Mouse (Mus musculus) G1E (cell line): ENCODE measurements at regions not wholly inside any gene's neighbourhood (a gene's known extent, or its start where the extent isn't known, plus 50 kb on each side); places are given as distances from the start of the nearest gene placed in this dataset.

Experiments used
- ATAC-seq: 2 replicates; pipeline ENCODE4 v1.8.0; 2016; ENCODE audit warnings: mild to moderate bottlenecking; ENCODE audit not compliant: insufficient number of reproducible peaks, poor library complexity, low FRiP score, severe bottlenecking; ENCODE audit errors: extremely low read depth
- DNase-seq: peaks from one replicate; pipeline ENCODE4 v3.0.0; 2012; ENCODE audit warnings: low spot score
- H3K27me3 ChIP-seq: 2 replicates; pipeline ENCODE4 v1.6.1; 2012; ENCODE audit warnings: mild to moderate bottlenecking, low read length, inconsistent platforms; ENCODE audit not compliant: insufficient read depth
- H3K36me3 ChIP-seq: replicated peaks from 2 replicates; pipeline ENCODE3; 2012; ENCODE audit warnings: mild to moderate bottlenecking, inconsistent platforms
- H3K4me1 ChIP-seq: 2 replicates; pipeline ENCODE4 v1.6.1; 2012; ENCODE audit warnings: low read depth, low read length, inconsistent platforms, mixed read lengths; ENCODE audit not compliant: insufficient read depth
- H3K4me3 ChIP-seq: 2 replicates; pipeline ENCODE4 v1.5.1; 2012; ENCODE audit warnings: low read depth, mild to moderate bottlenecking, inconsistent platforms, low read length, moderate library complexity, mixed read lengths
- H3K9me3 ChIP-seq: replicated peaks from 2 replicates; pipeline ENCODE4 v1.6.1; 2012; ENCODE audit warnings: inconsistent platforms
- CTCF ChIP-seq: IDR thresholded peaks from 2 replicates; pipeline ENCODE4 v1.5.1; 2012; ENCODE audit warnings: low read depth, low read length, inconsistent platforms, mixed read lengths
- GATA1 ChIP-seq: IDR thresholded peaks from 2 replicates; pipeline ENCODE4 v1.6.1; 2012; ENCODE audit warnings: borderline replicate concordance, low read length, inconsistent platforms, mixed read lengths
- GATA2 ChIP-seq: IDR thresholded peaks from 2 replicates; pipeline ENCODE4 v1.6.1; 2012; ENCODE audit warnings: low read depth, low read length, inconsistent platforms, borderline replicate concordance
- POLR2AphosphoS5 ChIP-seq: IDR thresholded peaks from 2 replicates; pipeline ENCODE4 v1.6.1; 2012; ENCODE audit warnings: low read depth, low read length, inconsistent platforms; ENCODE audit not compliant: insufficient replicate concordance
- TAL1 ChIP-seq: conservative IDR thresholded peaks from 2 replicates; pipeline ENCODE4 v1.6.1; 2012; ENCODE audit warnings: low read depth, low read length, inconsistent platforms, mixed read lengths

GRCm38 (mm10) chr12:107852921-107853320 is 150.5 kb downstream of the Bcl11b start:
- no peak overlapping the region for H3K4me3 ChIP-seq
- TF ChIP-seq GATA2 (no peak), TAL1 (no peak), POLR2AphosphoS5 (no peak), GATA1 (no peak), CTCF (no peak)
- DNase-seq (no peak), ATAC-seq (no peak)
- H3K4me1 ChIP-seq = no peaks in the 10 kb centered on the region
- H3K36me3 ChIP-seq = no peaks in the 10 kb centered on the region
- peaks cover 85% of the 10 kb centered on the region for H3K9me3 ChIP-seq
- no peaks in the 10 kb centered on the region for H3K27me3 ChIP-seq

GRCm38 (mm10) chr12:107855547-107855946 is 147.9 kb downstream of the Bcl11b start:
- Histone ChIP-seq H3K9me3 (peaks cover 89% of the 10 kb centered on the region), H3K4me1 (no peaks in the 10 kb centered on the region), H3K4me3 (no peak overlapping the region), H3K36me3 (no peaks in the 10 kb centered on the region), H3K27me3 (no peaks in the 10 kb centered on the region)
- ATAC-seq = no peak
- no peak for TF ChIP-seq POLR2AphosphoS5
- TF ChIP-seq GATA2 = no peak
- no peak for TF ChIP-seq TAL1
- no peak for TF ChIP-seq CTCF
- TF ChIP-seq GATA1 = no peak
- no peak for DNase-seq

- no peak overlapping the region for H3K4me3 ChIP-seq
- no peak for DNase-seq
- ATAC-seq = no peak
These were observed 146.9 kb downstream of the Bcl11b start for GRCm38 (mm10) chr12:107856421-107857043.

GRCm38 (mm10) chr12:107858536-107859280 is 144.7 kb downstream of the Bcl11b start:
- DNase-seq (no peak), ATAC-seq (no peak)
- TF ChIP-seq GATA1 = no peak
- TF ChIP-seq CTCF = no peak
- TF ChIP-seq POLR2AphosphoS5 = no peak
- TF ChIP-seq GATA2 = no peak
- TF ChIP-seq TAL1 = no peak
- H3K9me3 ChIP-seq = peaks cover 77% of the 10 kb centered on the region
- H3K4me1 ChIP-seq = no peaks in the 10 kb centered on the region
- peak overlapping the region; percentile 16 for H3K4me3 ChIP-seq
- H3K27me3 ChIP-seq = no peaks in the 10 kb centered on the region
- H3K36me3 ChIP-seq = no peaks in the 10 kb centered on the region

More at GRCm38 (mm10) chr12:107856421-107857043, 146.9 kb downstream of the Bcl11b start:
- Histone ChIP-seq H3K36me3 (no peaks in the 10 kb centered on the region), H3K9me3 (peaks cover 86% of the 10 kb centered on the region), H3K4me1 (no peaks in the 10 kb centered on the region), H3K27me3 (no peaks in the 10 kb centered on the region)
- TF ChIP-seq CTCF = no peak
- TF ChIP-seq GATA1 = no peak
- TF ChIP-seq POLR2AphosphoS5 = no peak
- TF ChIP-seq TAL1 = no peak
- TF ChIP-seq GATA2 = no peak

- peaks cover 76% of the 10 kb centered on the region for H3K9me3 ChIP-seq
- H3K4me1 ChIP-seq = no peaks in the 10 kb centered on the region
- ATAC-seq (no peak), DNase-seq (no peak)
- no peak for TF ChIP-seq GATA1
- TF ChIP-seq POLR2AphosphoS5 = no peak
- TF ChIP-seq CTCF = no peak
- no peak for TF ChIP-seq GATA2
- TF ChIP-seq TAL1 = no peak
- no peaks in the 10 kb centered on the region for H3K27me3 ChIP-seq
- H3K36me3 ChIP-seq = no peaks in the 10 kb centered on the region
- H3K4me3 ChIP-seq = no peak overlapping the region
These were observed 143.7 kb downstream of the Bcl11b start for GRCm38 (mm10) chr12:107859750-107860149.

GRCm38 (mm10) chr12:107860358-107860757 is 143.0 kb downstream of the Bcl11b start:
- ATAC-seq (no peak), DNase-seq (no peak)
- no peak for TF ChIP-seq GATA1
- no peak for TF ChIP-seq POLR2AphosphoS5
- TF ChIP-seq CTCF = no peak
- no peak for TF ChIP-seq TAL1
- no peak for TF ChIP-seq GATA2
- peaks cover 74% of the 10 kb centered on the region for H3K9me3 ChIP-seq
- no peaks in the 10 kb centered on the region for H3K36me3 ChIP-seq
- no peaks in the 10 kb centered on the region for H3K27me3 ChIP-seq
- no peak overlapping the region for H3K4me3 ChIP-seq
- no peaks in the 10 kb centered on the region for H3K4me1 ChIP-seq
